Mouse (Mus musculus): Measurements from ENCODE around the gene Rps26.

GRCm38 (mm10) chr10:128591436-128591835 lies 35.1 kb downstream of the Rps26 start:
- TF ChIP-seq CTCF (IDR thresholded peaks at IDR 0.05; ENCODE audit: borderline replicate concordance, extremely low read depth, insufficient read depth, insufficient read length): no peak
- no peak for TF ChIP-seq POLR2A (IDR thresholded peaks at IDR 0.05; ENCODE audit: borderline replicate concordance, extremely low read depth, insufficient read depth, insufficient read length, poor library complexity, severe bottlenecking)
